Mouse (Mus musculus): Measurements from ENCODE around the gene Fam172a.

Gene Fam172a

DNA sequence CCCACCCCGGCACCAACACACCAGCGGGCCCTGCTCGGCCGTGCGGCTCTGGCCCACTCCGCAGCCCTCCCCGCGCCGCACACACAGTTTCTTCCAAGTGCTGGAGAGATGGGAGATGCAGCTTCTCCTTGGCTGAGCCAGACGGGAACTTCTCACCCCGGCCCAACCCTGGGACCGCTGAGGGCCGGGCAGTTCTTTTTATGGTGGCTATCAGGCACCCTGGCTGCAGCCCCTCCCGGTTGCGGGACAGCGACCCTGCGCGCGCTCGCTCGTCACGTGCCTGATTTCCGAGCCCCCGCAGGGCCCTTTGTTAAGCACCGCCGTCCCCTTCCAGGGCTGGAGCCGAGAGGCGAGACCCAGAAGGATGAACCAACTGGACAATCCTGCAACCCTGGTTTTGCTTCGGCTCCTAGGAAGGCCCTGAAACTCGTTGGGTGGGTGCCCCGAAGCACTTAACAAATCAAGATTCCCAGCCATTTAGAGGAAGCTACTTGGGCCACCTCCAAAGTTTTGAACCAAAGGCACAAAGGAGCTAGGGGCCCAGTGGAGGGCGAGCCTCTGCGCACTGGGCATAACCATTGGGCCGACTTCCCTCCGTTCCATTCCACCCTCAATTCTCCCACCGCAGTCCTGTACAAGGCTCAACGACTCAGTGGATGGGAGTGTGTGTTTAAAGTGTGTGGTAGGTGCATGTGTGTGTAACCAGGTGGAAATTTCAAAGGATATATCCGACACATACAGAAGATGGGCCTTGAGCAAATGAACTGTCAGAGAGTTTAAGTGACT is 477.7 kb downstream of the Fam172a start:
- DNase-seq (ENCODE audit: low spot score in 2 of 2), result no peak

DNA sequence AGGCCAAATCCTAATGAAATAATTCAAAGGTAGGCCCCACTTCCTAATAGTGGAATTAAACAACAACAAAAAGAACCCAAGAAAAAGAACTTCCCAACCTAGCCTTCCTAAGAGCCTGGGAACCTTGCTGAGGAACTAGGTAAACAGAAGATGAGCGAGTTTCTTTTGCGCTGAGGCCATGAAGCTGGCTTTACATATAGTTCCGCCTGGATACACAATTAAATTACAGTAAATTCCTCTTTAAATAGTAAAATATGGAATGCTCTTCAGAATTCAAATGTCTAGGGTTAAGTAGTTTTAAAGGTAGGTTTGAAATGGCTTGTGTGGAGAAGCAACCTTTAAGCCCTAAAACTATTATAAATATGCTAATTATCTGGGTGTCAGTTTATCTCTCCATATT is 478.4 kb downstream of the Fam172a start:
- DNase-seq (ENCODE audit: low spot score in 2 of 2), result no peak

DNA sequence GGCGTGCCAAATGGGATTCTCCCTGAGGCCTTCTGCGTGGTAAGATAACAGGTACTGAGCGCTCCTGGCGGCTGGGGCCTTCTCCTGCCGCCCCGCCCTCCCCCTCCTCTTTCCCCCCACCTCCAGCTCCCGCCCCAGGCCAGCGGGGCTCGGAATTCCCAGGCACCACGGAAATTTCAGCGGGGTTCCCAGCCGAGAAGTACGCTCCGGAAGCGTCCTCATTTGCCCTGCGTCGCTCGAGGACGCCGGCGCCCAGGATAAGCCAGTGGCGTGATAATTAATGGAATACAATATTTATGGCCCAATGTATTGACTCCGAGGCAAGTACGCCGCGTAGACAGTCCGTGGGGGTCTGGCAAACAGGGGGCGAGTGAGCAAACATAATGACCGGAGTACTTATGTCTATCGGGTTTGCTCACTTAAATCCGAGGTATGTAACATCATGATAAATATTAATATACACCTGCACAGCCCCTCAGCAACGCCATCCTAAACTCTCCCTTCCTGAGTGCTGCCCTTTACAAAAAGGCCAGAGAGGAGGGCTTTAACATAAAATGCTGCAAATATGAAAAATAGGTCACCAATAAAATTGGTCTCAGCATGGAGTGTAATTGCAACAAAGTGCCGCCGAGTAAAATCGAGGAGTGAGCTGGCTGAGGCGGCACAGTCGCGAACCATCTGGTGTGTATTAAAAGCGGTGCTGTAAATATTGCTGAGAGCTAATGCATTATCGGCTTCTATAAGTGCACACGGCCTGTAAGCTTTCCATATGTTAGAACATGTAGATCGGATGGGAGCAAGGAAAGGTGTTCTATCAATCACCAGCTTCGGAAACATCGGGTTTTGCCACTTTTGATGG is 479.5 kb downstream of the Fam172a start:
- no peak for DNase-seq (ENCODE audit: low spot score in 2 of 2)

DNA sequence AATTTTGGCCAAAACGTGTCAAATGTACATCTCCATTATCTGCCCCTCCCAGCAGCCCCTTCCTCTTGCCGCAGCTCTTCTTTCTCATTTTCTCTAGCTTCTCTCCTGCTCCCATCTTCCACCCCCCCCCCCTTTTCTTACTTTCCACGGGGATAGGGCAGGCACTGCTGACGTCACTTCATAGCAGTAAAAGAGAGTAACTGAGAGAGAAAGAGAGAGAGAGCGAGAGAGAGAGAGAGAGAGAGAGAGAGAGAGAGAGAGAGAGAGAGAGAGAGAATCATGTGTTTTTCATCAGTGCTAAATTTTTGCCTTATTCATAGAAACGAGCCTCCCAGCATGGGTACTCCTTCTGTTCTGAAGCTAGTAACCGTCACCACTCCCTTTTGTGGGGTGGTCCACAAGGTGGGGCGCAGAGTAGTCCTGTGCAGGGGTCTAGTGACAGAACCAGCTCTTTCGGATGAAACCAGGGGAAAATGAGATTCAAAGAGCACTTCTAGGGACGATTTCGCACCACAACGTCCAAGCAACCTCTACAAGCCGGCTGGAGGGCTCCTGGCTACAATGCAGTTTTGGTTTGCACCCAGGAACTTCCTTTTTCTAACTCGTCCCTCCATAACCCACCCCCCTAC is 480.2 kb downstream of the Fam172a start:
- no peak for DNase-seq (ENCODE audit: low spot score in 2 of 2)

DNA sequence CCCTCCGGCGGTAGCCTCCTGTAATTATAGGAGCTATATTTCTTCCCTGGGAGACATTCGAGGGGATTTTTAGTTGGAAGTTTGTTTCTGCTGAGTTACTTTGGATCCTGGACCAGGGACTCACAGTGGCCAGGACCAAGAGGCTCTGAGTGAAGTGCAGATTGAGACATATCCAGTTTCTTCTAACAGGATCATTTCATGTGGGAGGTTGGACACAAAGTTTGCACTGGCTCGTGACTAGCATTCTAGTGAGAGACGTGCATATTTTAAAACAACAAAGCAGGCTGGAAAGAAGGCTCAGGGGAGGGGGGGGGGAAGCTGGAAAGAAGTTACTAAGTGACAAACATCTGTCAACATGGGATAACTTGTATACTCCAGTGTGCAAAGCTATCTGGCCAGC is 481.2 kb downstream of the Fam172a start:
- DNase-seq (ENCODE audit: low spot score in 2 of 2), result no peak

DNA sequence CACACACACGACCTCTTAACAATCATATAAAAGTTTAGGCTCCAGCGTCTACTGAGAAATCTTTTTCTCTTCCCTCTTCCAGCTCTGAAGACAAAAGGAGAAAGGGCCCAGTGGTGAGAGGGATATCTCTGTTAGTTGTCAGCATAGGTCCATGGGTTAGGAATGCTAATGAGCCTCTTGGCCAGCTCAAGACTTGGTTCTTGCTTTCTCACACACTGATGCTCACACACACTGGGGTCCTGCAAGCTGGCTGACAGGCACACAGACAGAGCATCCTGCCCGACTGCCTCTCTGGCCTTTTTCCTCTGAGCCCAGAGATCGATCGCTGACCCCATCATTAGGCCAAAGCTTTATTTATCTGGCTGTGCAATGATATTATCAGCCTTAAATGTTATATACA is 482.2 kb downstream of the Fam172a start:
- DNase-seq (ENCODE audit: low spot score in 2 of 2), result no peak

DNA sequence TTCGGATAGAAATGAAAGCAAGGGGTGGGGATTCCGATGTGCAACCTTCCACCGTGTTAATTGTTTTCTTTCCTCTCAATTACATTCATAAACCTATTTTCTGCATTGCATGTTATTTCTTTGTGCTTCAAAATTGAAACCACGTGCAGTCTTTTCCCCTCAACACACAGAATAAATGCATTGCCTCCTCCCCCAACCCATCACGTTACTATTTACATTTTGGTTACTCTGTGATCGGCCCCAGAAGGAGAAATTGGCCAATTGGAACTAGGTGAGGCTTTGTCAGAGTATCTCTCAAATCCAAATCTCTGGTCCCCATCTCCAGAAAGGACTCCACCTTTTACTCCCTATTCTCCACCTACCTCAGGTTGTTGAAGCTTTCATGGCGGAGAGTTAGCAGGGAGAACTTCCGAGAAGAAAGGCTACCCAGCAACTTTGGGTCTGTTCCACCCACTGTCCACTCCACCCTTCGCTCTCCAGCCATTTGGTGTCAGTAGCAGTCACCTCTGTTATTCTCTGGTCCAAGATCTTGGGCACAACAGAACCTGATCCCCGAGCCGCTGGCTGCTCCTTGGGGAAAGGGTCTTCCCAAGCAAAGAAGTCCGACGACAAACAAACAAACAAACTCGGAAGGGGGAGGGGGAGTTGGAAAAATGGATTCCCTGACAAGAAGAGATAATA is 483.1 kb downstream of the Fam172a start:
- no peak for DNase-seq (ENCODE audit: low spot score in 2 of 2)

DNA sequence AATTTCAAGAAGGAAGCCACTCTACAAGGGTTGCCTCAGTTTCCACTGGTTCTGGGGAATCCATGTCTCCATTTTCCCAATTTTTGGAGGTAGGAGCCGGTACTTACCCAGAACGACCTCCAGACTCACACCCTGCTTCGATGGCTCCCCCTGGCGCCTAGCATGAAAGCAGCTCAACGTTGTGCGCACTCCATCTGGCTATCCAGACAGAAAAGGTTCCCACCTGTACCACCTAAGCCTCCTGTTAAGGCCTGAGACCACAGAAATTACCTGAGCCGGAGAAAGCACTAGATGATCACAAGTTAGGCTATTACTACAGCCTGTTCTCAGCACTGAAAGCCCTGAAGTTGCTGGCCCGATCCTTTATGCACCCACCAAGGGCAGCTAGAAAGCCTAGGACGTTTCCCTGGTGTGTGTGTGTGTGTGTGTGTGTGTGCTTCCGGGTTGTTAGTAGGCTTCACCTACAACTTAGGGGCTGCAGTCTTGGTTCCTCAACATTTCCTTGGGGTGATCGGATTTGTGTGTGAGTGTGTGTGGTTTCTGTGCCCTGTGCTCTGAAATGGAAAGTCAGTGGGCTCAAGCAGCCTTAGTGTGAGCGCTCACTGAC is 484.6 kb downstream of the Fam172a start:
- DNase-seq (ENCODE audit: low spot score in 2 of 2), result no peak

DNA sequence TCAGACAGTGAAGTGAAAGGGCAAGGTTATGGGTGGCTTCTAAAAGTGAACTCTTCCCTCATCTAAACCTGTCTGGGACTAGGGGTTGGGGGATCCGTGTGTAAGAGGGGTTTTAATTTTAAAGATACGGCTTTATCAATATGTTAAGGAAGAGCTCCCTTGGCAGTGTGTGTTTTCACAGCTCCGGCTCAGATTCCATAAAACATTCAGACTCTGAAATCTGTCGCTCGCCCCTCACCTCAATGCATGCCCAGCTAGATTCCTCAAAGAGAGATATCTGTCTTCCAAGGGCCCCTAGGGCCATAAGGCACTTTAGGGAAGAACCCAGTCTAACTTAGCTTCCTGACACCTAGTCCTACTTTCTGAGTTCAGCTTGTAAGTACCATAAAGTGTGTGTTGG is 486.0 kb downstream of the Fam172a start:
- no peak for DNase-seq (ENCODE audit: low spot score in 2 of 2)

DNA sequence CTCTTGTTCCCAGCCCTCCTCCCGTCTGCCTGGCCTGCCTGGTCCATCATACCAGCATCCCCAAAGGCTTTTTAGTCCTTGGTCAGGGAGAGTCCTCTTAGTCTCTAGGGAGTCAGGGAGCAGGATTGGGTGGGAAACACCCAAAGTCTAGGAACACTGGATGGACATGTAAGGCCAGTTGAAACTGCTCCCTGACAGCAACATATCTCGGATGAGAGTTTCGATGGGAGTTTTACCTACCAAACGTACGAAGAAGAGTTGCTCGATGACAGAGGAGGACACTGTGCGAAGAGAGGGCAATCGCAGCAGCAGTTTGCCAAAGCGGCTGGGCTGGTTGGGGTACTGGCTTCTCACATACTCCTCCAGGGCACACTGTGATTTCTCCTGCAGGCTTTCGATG is 487.8 kb downstream of the Fam172a start:
- DNase-seq (ENCODE audit: low spot score in 2 of 2), result no peak

DNA sequence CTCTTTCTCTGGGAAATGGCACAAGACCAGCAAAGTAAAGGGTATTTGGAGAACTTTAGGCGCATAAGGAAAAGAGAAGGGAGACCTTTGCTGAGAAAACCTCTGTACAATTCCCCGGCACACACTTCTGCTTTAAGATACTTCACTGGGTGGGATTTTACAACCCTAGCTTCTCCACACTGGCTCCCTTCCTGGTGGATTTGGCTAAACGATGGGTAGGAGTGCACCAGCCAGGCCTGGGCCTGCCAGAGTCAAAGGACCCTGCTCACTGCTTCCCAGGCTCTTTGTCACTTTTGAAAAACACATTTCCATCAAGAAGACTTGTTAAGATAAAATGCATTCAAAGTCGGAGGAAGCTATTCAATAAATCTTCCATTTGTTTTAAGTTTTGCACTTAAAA is 491.4 kb downstream of the Fam172a start:
- DNase-seq (ENCODE audit: low spot score in 2 of 2), result no peak

DNA sequence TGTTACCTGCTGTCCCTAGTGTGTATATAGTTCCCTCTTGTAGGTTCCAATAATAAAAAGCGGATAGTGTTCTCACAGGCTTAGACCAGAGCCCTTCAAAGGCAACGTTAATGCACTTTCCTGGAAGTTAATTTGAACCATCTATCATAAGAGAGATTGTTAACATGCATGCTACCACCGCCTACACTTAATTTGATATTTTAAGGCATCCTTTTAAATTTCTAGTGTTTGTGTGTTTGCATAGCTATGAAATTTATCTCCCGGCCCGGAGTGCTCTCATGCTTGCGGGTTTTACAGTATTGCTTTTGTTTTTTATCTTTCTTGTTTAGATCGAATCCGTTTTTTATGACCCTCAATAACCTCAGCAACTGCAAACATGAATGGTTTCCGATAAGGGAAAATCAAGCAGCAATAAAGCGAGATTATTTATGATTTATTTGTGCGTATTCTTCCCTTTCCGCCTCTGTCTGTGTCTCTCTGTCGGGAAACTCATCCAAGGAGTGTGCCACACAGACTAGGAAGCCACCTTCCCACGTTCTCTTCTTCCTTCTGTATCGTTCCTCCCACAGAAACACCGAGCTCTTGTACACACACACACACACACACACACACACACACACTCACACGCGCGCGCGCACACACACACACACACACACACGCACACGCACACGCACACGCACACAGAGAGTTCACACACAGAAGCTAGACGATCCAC is 492.5 kb downstream of the Fam172a start:
- DNase-seq (ENCODE audit: low spot score in 2 of 2), result no peak

DNA sequence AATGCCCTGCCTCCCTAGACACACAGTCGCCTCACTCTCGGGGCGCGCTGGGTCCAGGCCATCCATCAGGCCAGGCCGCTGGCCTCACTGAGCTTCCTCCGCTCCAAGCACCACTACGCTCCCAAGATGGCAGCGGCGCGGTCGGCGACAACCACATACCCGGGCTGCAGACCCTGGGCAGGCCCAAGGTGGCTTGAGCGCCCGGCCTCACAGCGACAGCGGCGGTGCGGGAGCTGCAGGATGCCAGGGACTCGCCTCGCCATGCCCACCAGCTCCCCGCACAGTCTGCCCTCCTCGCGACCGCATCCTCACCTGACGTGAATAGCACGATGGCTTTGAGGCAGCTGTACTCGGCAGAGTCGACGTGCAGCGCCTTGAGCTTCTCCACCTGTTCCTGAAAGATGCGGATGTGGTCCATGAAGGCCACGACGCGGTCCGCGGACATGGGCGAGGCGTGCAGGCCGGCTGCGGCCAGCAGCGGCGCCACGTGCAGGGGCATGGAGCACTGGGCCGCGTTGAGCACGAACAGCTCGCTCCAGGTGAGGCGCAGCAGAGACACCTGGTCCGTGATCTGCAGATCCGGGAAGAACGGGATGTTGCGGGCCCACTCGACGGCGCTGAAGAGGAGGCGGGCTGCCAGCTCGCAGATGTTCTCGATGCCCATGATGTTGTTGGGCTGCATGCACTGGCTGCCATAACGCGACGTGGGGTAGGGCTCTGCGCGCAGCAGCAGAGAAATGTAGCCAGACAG is 493.2 kb downstream of the Fam172a start:
- no peak for DNase-seq (ENCODE audit: low spot score in 2 of 2)

DNA sequence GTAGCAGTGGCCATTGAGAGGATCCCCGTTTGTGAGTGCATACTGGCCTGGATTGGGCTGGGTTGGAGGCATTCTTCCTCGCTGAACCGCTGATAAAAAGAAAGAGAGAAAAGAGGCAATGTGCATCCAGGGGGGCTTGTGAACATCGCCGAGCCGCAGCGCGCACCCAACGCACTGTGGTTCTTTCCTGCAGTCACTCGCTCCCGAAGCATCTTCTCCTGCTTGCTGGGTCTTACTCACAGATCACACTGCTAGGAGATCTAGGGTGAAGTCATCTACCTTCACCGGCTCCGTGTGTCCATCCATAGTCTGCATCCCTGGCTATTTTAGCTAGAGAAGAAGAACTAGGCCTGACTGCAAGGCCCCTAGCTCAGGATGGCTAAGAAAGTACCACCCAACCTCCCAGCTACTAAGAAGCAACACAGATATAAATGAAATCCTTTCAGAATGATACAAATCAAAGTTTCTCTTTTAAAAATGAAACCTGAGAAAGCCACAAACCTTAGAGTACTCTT is 493.8 kb downstream of the Fam172a start:
- DNase-seq (ENCODE audit: low spot score in 2 of 2), result no peak

DNA sequence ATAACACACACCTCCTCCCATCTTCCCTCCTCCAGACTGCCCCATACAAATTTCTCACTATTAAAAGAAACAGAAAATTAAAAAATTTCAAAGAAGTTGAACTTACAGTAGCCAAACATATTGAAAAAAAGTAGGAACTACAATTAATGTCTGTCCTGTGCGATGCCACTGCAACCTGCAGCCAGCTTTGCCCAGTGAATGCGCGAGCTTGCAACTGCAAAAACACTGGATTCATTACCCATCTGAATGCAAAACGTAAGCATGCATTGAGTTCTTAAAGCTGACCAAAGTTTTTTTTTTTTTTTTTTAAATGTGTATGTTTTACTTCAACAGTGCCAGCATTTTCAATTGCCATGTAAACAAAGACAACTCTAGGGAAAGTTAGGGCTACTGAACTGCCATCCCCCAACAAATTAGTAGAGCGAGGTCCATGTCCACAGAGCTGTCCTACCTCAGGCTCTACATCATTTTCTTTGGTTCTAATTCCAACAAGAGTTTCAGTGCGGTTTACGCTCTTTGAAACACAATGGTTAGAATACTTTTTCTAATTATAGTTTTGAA is 494.5 kb downstream of the Fam172a start:
- DNase-seq (ENCODE audit: low spot score in 2 of 2), result no peak

DNA sequence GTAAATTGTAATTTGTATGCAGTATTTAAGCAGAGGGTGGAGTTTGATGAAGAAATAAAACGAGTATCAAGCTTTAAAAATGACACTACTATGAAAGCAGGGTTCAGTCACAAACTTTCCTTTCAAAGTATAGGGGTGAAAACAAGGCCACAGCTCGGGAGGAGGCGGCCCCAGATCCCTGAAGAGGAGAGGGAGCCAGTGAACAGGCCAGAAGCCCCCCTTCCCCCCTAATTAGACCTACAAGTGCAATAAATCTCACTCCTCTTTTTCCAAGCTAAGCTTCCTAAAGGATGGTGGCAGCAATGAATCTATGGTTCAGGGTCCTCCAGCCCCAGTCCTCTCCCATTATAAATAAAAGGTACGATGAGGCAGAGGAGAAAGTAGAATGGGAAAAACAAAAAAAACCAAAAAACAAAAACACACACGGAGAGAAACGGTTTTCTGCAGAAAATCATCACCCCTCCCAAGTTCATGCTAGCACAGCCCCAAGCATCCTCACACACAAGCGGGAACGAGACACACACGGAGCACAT is 495.5 kb downstream of the Fam172a start:
- no peak for DNase-seq (ENCODE audit: low spot score in 2 of 2)

DNA sequence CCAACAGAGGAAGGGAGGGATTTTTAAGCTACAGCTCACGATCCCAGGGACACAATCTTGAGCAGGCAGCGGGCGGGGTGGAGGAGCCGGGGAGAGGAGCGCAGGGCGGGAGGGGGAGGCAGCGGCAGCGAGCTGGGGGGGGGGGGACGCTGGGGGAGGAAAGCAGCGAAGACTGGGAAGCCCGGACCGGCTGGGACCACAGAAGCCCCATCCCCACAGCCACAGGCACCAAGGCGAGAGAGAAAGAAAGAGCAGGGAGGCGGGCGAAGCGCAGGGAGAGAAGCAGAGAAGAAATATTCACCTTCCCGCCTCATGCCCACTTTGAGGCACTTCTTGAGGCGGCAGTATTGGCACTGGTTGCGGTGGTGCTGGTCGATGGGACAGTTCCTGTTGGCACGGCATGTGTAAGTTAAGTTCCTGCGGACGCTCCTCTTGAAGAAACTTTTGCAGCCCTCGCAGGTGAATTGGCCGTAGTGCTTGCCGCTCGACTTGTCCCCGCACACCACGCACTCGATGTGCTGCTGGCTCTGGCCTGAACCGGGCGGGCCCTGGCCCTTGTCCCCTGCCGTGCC is 496.1 kb downstream of the Fam172a start:
- no peak for DNase-seq (ENCODE audit: low spot score in 2 of 2)

DNA sequence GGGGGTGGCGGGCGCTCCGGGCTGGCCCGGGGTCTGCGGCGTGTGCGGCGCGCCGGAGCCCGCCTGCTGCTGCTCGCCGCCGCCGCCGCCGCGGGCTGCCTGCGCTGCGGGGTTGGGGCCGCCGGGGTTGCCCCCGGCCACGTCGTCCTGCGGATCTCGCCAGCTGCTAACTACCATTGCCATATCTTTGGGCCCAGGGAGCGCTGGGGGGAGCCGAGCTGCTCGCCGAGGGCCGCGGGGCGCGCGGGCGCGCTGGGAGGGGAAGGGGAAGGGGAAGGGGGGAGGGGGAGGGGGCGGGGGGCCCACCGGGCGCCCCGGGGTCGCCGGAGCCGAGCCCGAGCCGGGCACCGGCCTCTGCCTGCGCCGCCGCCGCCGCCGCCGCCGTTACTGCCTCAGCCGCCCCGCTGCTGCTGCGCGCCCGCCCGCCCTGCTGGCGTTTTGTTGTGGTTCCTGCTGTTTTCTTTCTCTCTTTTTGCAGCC is 496.6 kb downstream of the Fam172a start:
- DNase-seq (ENCODE audit: low spot score in 2 of 2), result no peak

Measured in spleen, postnatal 14 days (tissue).